Mouse (Mus musculus): ENCODE measurements around the gene Gm9774. TPM values are rescaled to one million over a fixed set of nuclear protein-coding genes. Genes with fewer than 3 reads are reported as not detected.

Gene Gm9774
- polyA plus RNA-seq, 1 experiment from 2014 or later, result 7.4 TPM

Other genes with a start within 250 kb of the Gm9774 start
- gene Sprr2a1, start 213.6 kb downstream of the Gm9774 start, polyA plus RNA-seq (2015; fragmentation: Nextera tagmentation; extraction: Ambion mirVana), result not detected in 2 replicates
- not detected in 2 replicates for gene Sprr2a2, start 213.5 kb downstream of the Gm9774 start, polyA plus RNA-seq (2015; fragmentation: Nextera tagmentation; extraction: Ambion mirVana)
- not detected in 2 replicates for gene Sprr2a3, start 144.0 kb downstream of the Gm9774 start, polyA plus RNA-seq (2015; fragmentation: Nextera tagmentation; extraction: Ambion mirVana)
- 0.22 TPM in 1 of 2 replicates, not detected in the other for gene Sprr2b, start 112.8 kb downstream of the Gm9774 start, polyA plus RNA-seq (2015; fragmentation: Nextera tagmentation; extraction: Ambion mirVana)
- not detected in 2 replicates for gene Sprr2d, start 90.3 kb downstream of the Gm9774 start, polyA plus RNA-seq (2015; fragmentation: Nextera tagmentation; extraction: Ambion mirVana)
- gene Sprr2e, start 77.3 kb downstream of the Gm9774 start, polyA plus RNA-seq (2015; fragmentation: Nextera tagmentation; extraction: Ambion mirVana), result not detected in 2 replicates
- gene Sprr2f, start 64.2 kb downstream of the Gm9774 start, polyA plus RNA-seq (2015; fragmentation: Nextera tagmentation; extraction: Ambion mirVana), result not detected in 2 replicates
- not detected in 2 replicates for gene Sprr2h, start 43.7 kb downstream of the Gm9774 start, polyA plus RNA-seq (2015; fragmentation: Nextera tagmentation; extraction: Ambion mirVana)
- not detected in 2 replicates for gene Sprr2i, start 21.4 kb downstream of the Gm9774 start, polyA plus RNA-seq (2015; fragmentation: Nextera tagmentation; extraction: Ambion mirVana)
- gene Sprr2j-ps, start 11.3 kb downstream of the Gm9774 start, polyA plus RNA-seq (2015; fragmentation: Nextera tagmentation; extraction: Ambion mirVana), result not detected in 2 replicates
- gene Sprr2k, start 3.2 kb upstream of the Gm9774 start, polyA plus RNA-seq (2015; fragmentation: Nextera tagmentation; extraction: Ambion mirVana), result not detected in 2 replicates
- not detected in 2 replicates for gene Sprr1b, start 9.4 kb upstream of the Gm9774 start, polyA plus RNA-seq (2015; fragmentation: Nextera tagmentation; extraction: Ambion mirVana)
- not detected in 2 replicates for gene Sprr3, start 29.3 kb upstream of the Gm9774 start, polyA plus RNA-seq (2015; fragmentation: Nextera tagmentation; extraction: Ambion mirVana)
- 0.28 TPM in 1 of 2 replicates, not detected in the other for gene Sprr1a, start 56.5 kb upstream of the Gm9774 start, polyA plus RNA-seq (2015; fragmentation: Nextera tagmentation; extraction: Ambion mirVana)
- not detected in 2 replicates for gene Sprr4, start 71.1 kb upstream of the Gm9774 start, polyA plus RNA-seq (2015; fragmentation: Nextera tagmentation; extraction: Ambion mirVana)
- gene 2310046K23Rik, start 105.1 kb upstream of the Gm9774 start, polyA plus RNA-seq (2015; fragmentation: Nextera tagmentation; extraction: Ambion mirVana), result not detected in 2 replicates
- gene Ivl, start 144.3 kb upstream of the Gm9774 start, polyA plus RNA-seq (2015; fragmentation: Nextera tagmentation; extraction: Ambion mirVana), result not detected in 2 replicates
- gene Smcp, start 159.6 kb upstream of the Gm9774 start, polyA plus RNA-seq (2015; fragmentation: Nextera tagmentation; extraction: Ambion mirVana), result not detected in 2 replicates
- gene 2210017I01Rik, start 178.1 kb upstream of the Gm9774 start, polyA plus RNA-seq (2015; fragmentation: Nextera tagmentation; extraction: Ambion mirVana), result not detected in 2 replicates
- not detected in 2 replicates for gene Lce6a, start 192.2 kb upstream of the Gm9774 start, polyA plus RNA-seq (2015; fragmentation: Nextera tagmentation; extraction: Ambion mirVana)
- gene Lce1a1, start 218.9 kb upstream of the Gm9774 start, polyA plus RNA-seq (2015; fragmentation: Nextera tagmentation; extraction: Ambion mirVana), result not detected in 2 replicates
- gene Lce1b, start 227.5 kb upstream of the Gm9774 start, polyA plus RNA-seq (2015; fragmentation: Nextera tagmentation; extraction: Ambion mirVana), result not detected in 2 replicates
- not detected in 2 replicates for gene Lce1a2, start 240.9 kb upstream of the Gm9774 start, polyA plus RNA-seq (2015; fragmentation: Nextera tagmentation; extraction: Ambion mirVana)
- gene Lce1c, start 249.8 kb upstream of the Gm9774 start, polyA plus RNA-seq (2015; fragmentation: Nextera tagmentation; extraction: Ambion mirVana), result not detected in 2 replicates

Measured in midbrain, embryonic 15.5 days (tissue).